Mouse (Mus musculus) adrenal gland, postnatal 36 days (tissue): ENCODE results near the gene Doc2g. TPM values are rescaled to one million over a fixed set of nuclear protein-coding genes. Genes with fewer than 3 reads are reported as not detected.
"Not testable (repeated sequence)": the region's sequence is repeated elsewhere in the genome, so short reads cannot be mapped to it uniquely, and the experiment has no call there.

Experiments used
- DNase-seq, 2 experiments: peaks; one replicate each; pipeline ENCODE4 v3.0.0; 2021; ENCODE audit warnings: mixed read lengths in 1 of 2
- long read RNA-seq, 2 experiments: library from polyadenylated mRNA; stranded (forward); transcript quantifications; one replicate each; pipeline ENCODE4 v2.0.0; 2021; ENCODE audit warnings: borderline sequencing depth in 2 of 2
- total RNA-seq, 2 experiments: library from RNA; stranded (reverse); gene quantifications; 2 replicates each; pipeline ENCODE4 v1.2.3; 2021

The Doc2g gene
- 1 to 10 TPM; 1.1 to 1.9 TPM for total RNA-seq
- long read RNA-seq, experiment 1, partial matches to known transcripts, result 0 of 1 reads
- long read RNA-seq, experiment 1, other reads (novel, unspliced or antisense), result 1 of 1 reads
- long read RNA-seq, experiment 2, partial matches to known transcripts, result 0 of 4 reads
- long read RNA-seq, experiment 2, other reads (novel, unspliced or antisense), result 4 of 4 reads

DNA sequence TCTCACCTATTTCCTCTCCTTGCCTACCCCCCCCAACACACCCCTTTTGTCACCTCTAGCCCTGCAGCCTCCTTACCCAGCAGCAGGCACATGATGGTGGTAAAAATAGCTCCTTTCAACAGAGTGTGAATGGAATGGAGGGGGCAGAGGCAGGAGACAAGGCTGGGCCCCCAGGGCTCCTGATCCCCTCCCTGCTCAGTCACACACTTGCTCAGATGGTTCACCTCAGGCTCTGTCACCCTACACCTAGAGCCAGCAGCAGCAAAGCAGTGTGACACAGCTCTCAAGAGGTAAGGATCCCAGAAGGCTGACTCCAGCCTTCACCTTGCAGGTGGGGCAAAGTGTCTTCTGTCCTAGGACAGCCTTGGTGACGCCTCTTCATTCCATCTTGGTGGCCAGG is at the start of gene Doc2g:
TSS of gene Doc2g (plus strand) at position 202 of the 400 bp plus-strand sequence.
- no peak for DNase-seq

DNA sequence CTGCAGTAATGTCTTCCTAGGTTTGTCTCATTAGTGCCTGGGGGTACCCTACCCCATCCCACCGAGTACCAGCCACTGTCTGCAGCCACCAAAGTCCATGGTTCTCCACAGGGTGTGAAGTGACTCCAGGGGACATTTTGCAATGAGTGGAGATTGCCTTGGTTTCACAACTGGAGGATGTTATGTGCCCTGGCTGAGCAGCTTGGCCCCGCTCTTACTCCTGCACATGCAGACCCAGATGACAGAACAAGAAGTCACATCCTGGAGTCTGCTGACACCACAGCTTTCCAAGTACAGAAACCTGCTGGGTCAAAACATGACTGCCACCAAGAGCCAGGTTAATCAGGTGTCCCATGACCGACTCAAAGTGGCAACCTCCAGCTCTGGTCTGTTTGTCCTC is 48.1 kb upstream of the Doc2g start:
- DNase-seq, result peak in 1 of 2 experiments; percentile 12

DNA sequence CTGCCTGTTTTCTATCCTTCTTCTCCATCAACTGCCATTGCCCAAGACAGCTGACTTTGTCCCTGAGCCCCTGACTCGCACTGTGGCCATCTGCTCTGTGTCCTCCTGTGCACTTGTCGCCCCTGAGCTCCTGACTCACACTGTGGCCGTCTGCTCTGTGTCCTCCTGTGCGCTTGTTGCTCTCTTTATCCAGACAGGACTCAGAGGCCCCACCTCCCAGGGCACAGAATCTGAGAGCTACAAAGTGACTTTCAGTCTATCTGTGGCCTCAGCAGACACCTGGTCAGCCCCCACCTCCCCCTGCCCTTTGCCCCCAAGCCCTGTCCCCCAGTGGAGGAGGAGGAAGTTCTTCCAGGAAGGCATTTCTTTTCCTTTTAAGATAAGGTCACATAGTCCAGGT is 47.3 kb upstream of the Doc2g start:
- peak in 1 of 2 experiments; percentile 36 for DNase-seq

DNA sequence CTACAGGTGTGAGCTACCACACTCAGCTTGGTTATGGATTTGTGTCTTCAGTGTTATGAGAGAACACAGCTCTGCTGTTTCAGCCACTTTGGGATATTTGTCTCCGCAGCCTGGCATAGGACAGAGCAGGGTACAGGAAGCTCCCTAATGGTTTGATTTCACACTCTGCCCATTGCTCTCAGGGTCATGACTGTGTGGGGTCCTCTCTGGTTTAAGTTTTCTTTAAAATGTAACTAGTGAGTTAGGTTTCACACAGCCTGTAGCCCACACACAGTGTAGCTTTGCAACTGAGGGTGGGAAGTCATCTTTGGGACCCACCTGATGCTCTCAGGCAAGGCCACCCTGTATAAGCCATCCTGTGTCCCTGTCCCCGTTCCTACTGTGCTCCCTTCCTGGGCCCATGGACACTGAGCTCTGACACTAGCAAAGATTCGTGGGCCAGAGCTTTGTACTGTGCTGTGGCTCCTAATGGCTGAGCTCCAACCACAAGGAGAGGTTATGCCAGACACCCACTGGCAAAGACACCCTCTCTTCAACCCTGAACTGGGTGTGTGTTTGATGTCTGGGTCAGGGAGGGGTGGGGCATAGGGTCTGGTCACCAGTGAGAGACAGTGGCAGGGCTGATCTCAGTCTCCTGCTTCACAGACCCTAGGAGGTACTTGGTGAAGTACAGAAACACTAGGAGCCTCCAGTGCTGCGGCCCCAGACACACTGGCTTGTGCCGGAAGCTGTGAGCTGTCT is 45.6 kb upstream of the Doc2g start:
- DNase-seq, result not testable (repeated sequence)

DNA sequence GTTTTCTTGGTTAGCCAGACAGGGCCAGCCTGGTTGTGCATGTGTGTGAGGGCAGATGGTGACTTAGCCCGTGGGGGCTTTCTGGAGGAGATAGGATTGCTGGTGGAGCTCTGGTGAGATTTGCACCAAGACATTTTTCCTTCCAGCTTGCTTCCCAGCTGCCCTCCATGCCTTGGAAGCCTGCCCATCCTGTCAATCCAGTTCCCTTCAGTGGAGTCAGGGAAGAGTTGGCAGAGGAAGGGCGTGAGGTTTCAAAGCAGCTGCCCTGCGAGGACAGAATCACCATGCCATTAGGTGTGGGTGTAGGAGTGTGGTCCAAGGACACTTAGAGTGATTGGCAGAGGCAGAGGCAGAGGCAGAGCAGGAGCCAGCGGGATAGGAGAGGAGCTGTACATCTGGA is 44.6 kb upstream of the Doc2g start, which contains the start of gene Aldh3b3:
TSS of gene Aldh3b3 (plus strand) at position 176 of the 400 bp plus-strand sequence.
- DNase-seq, result no peak

DNA sequence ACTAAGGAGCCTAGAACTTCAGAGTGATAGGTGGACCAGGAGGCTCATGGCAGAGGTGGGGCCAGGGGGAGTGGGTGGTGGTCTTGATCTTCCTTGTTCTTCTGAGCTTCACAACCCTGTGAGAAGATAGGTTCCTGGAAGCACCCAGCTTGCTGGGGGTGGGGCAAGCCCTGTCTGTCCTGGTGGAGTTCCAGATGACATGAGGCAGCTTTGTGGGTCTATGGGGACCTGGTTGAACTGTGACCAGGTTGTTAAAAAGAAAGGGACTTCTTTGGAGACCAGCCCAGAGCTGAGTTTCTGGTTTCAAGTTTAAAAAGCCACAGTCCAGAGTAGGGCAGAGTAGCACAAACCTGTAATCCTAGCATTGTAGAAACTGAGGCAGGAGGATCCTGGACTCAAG is 44.1 kb upstream of the Doc2g start:
- DNase-seq, result no peak

DNA sequence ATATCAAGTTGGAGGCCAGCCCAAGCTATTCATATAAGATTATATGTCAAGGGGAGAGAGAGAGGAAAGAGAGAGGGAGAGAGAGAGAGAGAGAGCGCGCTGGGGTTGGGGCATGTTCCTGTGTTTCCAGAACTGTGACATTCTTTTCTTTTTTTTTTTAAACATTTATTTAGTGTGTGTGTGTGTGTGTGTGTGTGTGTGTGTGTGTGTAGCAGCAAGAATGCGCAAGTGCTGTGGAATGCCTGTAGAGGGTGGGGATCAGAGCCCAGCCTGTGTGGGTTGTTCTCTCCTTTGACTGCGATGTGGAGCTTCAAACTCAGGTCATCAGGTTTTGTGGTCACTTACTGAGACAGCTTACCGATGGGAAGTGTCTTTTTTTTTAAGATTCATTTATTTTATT is 42.9 kb upstream of the Doc2g start:
- DNase-seq, result no peak

DNA sequence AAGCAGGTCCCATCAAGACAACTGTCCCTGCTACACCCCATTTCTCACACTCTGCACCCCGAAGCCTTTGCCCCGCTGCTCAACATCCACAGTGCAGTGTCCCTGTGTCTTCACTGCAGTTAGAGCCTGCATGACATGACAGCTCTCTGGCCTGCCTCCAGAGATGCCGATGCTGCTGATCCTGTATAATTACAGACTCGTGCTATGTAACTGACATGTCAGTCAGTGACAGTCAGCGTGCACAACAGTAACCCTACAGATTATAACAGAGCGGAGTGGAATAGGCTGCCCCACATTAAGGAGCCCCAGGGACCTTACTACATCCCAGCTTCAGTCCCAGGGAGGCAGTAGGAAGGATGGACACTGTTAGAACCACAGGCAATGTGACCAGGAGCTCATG is 41.3 kb upstream of the Doc2g start:
- DNase-seq, result not testable (repeated sequence)

DNA sequence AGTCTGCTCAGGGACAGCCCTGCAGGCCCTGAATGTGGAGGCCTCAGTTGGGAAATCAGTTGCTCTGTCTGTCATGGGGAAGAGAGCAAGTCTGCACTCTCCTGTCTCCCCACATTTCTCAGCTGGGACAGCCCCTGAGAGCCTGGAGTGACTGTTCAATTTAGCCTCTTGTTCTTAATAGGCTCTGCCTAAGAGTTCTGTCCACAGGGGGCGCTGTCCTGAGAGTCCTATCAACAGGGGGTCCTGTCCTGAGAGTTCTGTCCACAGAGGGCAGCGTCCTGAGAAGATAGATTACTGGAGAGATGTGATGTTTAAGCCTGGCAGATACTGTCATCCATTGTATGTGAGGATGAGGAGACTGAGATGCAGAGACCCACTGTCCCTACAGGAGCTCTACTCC is 40.6 kb upstream of the Doc2g start:
- DNase-seq, result no peak

DNA sequence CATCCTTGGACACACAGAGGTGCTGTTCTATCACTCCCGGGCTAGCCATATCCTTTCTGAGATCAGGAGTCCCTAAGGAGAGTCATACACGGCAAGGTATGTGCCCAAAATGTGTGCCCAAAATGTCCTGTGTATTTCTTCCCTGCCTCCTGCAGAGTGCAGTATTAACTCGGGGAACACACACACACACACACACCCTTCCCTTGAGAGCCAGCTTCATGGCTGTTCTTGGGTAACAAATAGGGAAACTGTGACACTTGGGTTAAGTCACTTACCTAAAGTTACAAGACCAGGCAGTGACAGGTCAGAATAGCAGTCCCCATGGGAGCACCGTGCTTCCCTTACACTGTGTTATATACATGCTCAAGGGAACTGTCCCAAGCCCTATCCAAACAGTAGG is 39.1 kb upstream of the Doc2g start:
- no peak for DNase-seq

DNA sequence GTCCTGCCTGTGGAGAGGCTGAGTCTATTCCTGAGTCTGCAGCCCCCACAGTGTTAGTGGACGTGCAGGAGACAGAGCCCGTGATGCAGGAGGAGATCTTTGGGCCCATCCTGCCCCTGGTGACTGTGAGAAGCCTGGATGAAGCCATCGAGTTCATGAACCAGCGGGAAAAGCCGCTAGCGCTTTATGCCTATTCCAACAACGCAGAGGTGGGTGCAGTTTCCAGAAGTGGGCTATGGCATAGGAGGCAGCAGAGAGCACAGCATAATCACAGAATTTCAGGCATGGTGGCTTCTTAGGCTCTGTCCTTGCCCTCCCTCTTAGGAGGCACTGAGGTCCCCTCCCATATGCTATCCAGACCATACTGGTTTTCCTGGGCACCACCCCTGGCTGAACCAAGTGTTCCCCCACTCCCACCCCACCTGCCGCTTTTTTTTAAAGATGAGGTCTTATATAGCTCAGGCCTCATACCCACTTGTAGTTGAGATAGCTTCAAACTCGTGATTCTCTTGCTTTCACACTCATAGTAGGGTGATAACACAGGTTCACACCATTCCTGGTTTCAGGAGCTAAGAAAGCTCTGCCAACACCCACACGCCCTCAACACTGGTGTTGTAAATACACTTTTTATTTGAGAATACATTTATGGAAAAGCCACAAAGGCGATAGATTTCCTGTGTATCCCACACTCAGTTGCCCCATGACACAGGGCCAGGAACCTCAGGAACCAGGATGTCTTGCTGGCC is 36.6 kb upstream of the Doc2g start:
- no peak for DNase-seq

DNA sequence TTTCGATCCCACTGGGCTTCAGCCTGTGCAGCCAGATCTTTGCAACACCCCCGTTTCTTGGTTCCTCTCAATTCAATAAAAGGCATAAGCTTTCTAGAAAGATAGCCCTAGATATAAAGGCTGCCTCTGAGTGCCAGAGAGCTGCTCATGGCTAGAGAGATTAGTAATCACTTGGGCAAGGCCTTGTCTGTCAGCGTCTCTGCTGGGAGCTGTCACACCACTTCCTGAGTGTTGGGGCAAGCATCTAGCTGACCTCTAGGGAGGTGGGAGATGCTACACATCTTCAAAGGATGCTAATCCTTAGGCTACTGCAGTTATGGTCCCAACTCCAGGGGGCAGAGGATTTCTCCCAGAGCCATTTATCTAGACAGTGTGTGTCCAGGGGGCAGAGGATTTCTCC is 35.9 kb upstream of the Doc2g start:
- no peak for DNase-seq

DNA sequence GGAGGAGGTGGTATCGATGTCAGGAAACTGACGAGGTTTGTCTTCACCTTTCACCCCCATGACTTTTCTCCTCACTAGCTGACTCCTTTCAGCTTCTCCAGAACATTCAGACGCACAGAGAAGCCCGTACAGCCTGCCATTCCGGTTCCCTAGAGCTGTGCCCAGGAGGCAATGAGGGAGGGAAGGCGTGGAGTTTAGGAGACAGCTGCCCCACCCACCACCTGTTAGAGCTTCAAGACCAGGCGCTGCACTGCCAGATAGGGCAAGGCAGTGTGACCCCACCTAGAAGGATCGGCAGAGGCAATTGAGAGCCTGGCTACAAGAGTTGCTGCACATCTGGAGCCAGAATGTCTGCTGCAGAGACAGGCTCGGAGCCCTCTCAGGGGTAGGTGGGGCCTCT is 30.9 kb upstream of the Doc2g start, which contains the start of gene Aldh3b2:
TSS of gene Aldh3b2 (plus strand) at position 100 of the 400 bp plus-strand sequence.
- no peak for DNase-seq

DNA sequence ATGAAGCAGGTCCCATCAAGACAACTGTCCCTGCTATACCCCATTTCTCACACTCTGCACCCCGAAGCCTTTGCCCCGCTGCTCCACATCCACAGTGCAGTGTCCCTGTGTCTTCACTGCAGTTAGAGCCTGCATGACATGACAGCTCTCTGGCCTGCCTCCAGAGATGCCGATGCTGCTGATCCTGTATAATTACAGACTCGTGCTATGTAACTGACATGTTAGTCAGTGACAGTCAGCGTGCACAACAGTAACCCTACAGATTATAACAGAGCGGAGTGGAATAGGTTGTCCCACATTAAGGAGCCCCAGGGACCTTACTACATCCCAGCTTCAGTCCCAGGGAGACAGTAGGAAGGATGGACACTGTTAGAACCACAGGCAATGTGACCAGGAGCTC is 28.5 kb upstream of the Doc2g start:
- not testable (repeated sequence) for DNase-seq

DNA sequence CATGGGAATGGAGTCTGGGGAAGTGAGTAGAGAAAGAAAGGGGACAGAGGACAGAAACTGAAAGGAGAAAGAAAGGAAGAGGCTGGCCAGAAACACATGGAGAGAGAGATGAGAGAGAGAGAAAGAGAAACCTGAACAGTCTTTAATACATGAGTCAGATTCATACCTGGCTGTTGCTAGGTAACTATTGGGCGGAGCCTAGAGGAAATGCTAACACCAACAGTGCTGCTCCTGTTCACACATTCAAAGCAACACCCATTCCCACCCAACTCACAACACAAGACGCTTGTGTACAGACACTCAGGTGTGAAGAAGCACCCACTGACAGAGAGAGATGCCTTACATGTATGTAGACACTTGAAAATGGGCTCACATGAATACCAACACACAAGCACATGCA is 27.2 kb upstream of the Doc2g start:
- DNase-seq, result no peak

DNA sequence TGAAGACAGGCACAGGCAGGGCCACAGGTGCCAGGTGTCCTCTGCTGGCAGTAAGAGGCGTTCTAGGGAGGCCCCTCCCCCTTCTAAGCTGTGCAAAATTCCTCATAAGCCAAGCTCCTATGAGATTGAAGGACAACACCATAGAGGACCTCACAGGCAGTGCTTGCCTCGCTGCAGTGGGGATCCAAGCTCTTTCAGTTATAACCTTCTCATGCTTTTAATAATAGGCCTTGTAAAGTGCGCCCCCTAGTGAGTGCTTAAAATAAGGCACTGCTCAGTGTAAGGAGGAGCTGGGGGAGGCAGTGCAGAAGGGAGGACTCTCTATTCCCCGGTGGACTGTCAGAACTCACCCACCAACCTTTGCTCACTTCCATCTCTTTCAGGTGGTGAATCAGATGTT is 22.8 kb upstream of the Doc2g start:
- peak; percentile 81 to 86 for DNase-seq

DNA sequence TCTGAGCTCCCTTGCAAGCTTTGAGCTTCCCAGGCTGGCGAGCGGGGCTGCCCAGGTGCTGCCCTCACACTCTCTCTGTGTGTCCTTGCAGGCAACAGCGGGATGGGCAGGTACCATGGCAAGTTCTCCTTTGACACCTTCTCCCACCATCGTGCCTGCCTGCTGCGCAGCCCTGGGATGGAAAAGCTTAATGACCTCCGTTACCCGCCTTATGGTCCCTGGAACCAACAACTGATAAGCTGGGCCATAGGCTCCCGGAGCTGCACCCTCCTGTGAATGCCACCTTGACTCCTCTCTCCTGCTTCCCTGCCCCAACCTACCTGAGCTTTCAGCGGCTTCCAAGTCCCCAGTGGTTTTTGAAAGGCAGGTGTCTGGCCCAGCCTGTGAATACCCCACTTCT is 22.2 kb upstream of the Doc2g start:
- no peak for DNase-seq

DNA sequence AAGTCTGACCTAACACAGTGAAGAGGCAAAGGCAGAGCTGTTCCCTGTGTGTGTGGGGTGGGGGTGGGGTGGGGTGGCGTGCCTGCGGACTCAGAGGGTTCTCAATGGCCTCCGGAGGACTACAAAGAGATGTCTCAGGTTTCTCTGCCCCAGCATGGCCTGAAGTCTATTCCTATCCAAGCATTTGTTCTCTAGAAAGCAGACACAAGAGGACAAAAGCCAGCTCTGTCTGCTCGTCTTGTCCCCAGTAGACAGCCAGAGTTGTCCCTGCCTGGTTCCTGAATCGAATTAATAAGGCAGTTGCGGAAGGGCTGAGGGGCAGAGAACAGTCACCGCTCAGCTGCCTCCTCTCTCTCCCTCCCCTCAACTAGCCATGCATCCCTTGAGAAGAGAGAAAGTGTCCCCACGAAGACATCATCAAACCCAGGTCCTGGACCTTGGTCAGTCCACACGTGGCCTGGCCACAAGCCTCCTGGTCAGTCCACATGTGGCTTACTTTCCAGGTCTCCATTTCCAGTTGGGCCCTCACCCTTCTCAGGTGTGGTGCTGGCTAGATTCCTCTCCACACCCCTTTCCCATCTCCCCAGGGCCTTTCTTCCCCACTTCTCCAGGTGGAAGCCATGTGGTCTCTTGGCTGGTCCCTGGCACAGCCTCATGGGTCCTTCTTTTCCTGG is 19.4 kb upstream of the Doc2g start:
- no peak for DNase-seq

DNA sequence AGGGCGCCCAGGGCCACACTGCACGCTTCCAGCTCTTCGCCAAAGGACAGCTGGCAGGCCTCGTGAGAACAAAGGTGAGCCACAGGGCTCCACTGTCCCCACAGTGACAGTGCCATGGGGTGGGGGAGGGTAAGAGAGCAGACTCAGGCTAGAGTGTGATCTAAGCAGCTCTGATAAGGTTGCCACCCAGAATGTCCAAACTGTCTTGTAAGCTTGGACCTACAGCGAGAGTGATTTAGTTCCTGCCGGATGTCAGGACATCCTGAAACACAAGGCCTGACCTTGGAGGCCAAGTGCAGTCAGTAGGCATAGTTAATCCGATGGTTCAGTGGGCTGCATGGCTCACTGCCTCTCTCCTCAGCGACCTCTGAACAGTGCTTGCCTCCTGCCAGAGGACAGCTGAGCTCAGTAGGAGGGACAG is 17.8 kb upstream of the Doc2g start:
- peak; percentile 64 to 87 for DNase-seq

DNA sequence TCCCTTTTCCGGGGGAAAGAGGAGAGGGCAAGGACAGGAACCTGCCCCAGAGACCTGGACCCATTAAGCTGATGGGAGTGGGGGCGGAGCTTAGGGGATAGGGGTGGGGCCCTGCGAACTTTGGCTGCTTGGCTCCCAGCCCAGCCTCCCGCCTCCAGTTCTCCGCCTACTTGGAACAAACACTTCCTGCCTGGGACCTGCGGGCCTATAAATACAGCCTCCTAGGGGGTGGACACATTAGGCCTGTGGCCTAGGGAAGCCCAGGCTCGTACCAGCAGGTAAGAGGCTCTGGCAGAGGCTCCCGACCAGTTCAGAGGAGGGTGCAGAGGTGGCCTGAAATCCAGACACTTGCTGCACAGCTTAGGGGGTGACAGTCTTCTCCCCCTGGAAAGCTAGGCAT is 16.8 kb upstream of the Doc2g start, which contains the start of gene Acy3:
TSS of gene Acy3 (plus strand) at position 237 of the 400 bp plus-strand sequence.
- DNase-seq, result peak; percentile 88 to 93

DNA sequence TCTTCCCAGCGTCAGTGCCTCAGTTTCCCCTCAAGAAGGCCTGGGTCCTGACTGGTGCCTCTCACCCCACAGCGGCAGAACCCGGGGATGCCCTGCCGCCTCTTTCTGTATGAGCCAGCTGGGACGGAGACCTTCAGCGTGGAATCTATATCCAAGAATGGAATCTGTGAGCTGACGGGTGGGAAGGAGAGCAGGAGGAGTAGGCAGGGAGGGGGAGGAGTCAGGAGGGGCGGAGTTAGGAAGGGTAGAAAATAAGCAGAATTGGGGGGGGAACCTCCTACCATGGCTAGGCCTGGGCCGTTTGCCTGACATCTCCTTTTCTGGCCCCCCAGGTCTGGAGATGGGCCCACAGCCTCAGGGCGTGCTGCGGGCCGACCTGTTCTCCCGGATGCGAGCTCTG is 15.0 kb upstream of the Doc2g start:
- DNase-seq, result no peak

DNA sequence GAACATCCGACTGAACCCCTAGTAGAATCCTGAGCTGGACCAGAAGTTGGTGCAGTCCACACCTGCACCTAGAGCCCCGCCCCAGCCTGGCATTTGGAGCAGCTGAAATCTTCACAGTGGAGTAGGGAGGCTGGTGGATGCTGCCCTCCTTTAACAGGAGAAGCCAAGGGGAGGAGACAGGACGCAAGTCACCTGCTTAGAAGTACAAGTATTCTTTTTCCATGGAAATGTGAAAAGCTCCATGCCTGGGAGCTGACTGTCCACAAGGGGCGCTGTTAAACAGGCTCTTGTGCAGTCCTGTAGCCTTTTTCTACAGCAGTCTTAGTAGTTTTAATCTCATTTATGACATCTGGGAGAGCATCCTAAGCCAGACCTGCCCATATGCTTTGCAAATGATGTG is 14.4 kb upstream of the Doc2g start:
- DNase-seq, result no peak
